Mouse (Mus musculus) cerebellum, adult 2 months (tissue): ENCODE data around the gene Patl2. TPM values are rescaled to one million over a fixed set of nuclear protein-coding genes. Genes with fewer than 3 reads are reported as not detected.

Experiments
- DNase-seq, 2 experiments: peaks; one replicate each; pipeline ENCODE4 v3.0.0; 2021
- H3K27ac ChIP-seq: fragments of 200-500 bp; 2 replicates; pipeline ENCODE4 v1.5.1; 2012; ENCODE audit warnings: low read length, control low read depth, inconsistent platforms; ENCODE audit not compliant: insufficient read depth
- H3K27me3 ChIP-seq: fragments of 200-500 bp; 2 replicates; pipeline ENCODE4 v1.6.1; 2012; ENCODE audit warnings: inconsistent platforms, mild to moderate bottlenecking, low read length, moderate library complexity; ENCODE audit not compliant: control insufficient read depth, insufficient read depth
- H3K4me1 ChIP-seq: fragments of 200-500 bp; 2 replicates; pipeline ENCODE4 v1.6.1; 2011; ENCODE audit warnings: low read length; ENCODE audit not compliant: control insufficient read depth, insufficient read depth
- H3K4me3 ChIP-seq: fragments of 200-500 bp; replicated peaks from 2 replicates; pipeline ENCODE3; 2011; ENCODE audit warnings: mild to moderate bottlenecking, low read depth, low read length, control low read depth; ENCODE audit not compliant: insufficient read depth
- CTCF ChIP-seq: fragments of 200-500 bp; IDR thresholded peaks from 2 replicates; pipeline ENCODE4 v1.5.1; 2011; ENCODE audit warnings: low read depth, mild to moderate bottlenecking, control low read depth, low read length, moderate library complexity, borderline replicate concordance; ENCODE audit not compliant: insufficient read depth
- POLR2A ChIP-seq: fragments of 200-500 bp; IDR thresholded peaks from 2 replicates; pipeline ENCODE4 v1.6.1; 2011; ENCODE audit warnings: low read length, control low read depth, borderline replicate concordance; ENCODE audit not compliant: insufficient read depth
- WGBS: fragments of 180-500 bp; shearing (Covaris S2); methylation state at CpG from one replicate; pipeline ENCODE4 v1.1.7; 2018; 5-methylcytosine and 5-hydroxymethylcytosine counted together
- polyA plus RNA-seq: library from polyadenylated mRNA; depleted of rRNA; stranded (reverse); fragments of >200 nt; gene quantifications from 2 replicates; pipeline ENCODE4 v1.2.3, GENCODE M21; 2012

Gene Patl2
- polyA plus RNA-seq, 1 experiment: 0.21 TPM

GRCm38 (mm10) chr2:122147508-122148241 is 38.3 kb downstream of the Patl2 start, which contains the start of gene B2m:
B2m (plus strand) TSS chr2:122147686.
- TF ChIP-seq POLR2A: peak; percentile 80; the same call in 1 of the 2 replicates
- TF ChIP-seq CTCF: no peak
- H3K4me3 ChIP-seq: peak within 1 kb of the TSS; percentile 71
- under 1% methylated on average over 40 of the region's 40 CpGs for WGBS
- no peaks in the 10 kb centered on the region for H3K4me1 ChIP-seq
- H3K27ac ChIP-seq: no peak within 1 kb of the TSS
- peak; percentile 85 to 87 for DNase-seq
- H3K27me3 ChIP-seq: no peaks in the 10 kb centered on the region

GRCm38 (mm10) chr2:122146687-122147086 is 39.3 kb downstream of the Patl2 start:
- H3K27ac ChIP-seq: no peak overlapping the region
- 32% methylated on average over 6 of the region's 6 CpGs for WGBS
- H3K4me3 ChIP-seq: no peak overlapping the region
- H3K27me3 ChIP-seq: no peaks in the 10 kb centered on the region
- no peak for TF ChIP-seq POLR2A
- TF ChIP-seq CTCF: no peak
- DNase-seq: peak in 1 of 2 experiments; percentile 4
- no peaks in the 10 kb centered on the region for H3K4me1 ChIP-seq

GRCm38 (mm10) chr2:122145756-122146155 is 40.2 kb downstream of the Patl2 start:
- Histone ChIP-seq H3K27me3 (no peaks in the 10 kb centered on the region), H3K4me3 (no peak overlapping the region), H3K27ac (no peak overlapping the region), H3K4me1 (no peaks in the 10 kb centered on the region)
- 82% methylated on average over 4 of the region's 4 CpGs for WGBS
- DNase-seq: no peak
- TF ChIP-seq POLR2A: no peak
- no peak for TF ChIP-seq CTCF

- no peak overlapping the region for H3K4me3 ChIP-seq
- no peak overlapping the region for H3K27ac ChIP-seq
- DNase-seq: no peak
- H3K27me3 ChIP-seq: no peaks in the 10 kb centered on the region
- no peaks in the 10 kb centered on the region for H3K4me1 ChIP-seq
- 94% methylated on average over 3 of the region's 3 CpGs for WGBS
- TF ChIP-seq CTCF (no peak), POLR2A (no peak)
Observed at GRCm38 (mm10) chr2:122143111-122143510, 42.9 kb downstream of the Patl2 start.

GRCm38 (mm10) chr2:122141332-122141967 is 44.5 kb downstream of the Patl2 start:
- Histone ChIP-seq H3K27me3 (no peaks in the 10 kb centered on the region), H3K27ac (no peak overlapping the region), H3K4me3 (no peak overlapping the region), H3K4me1 (no peaks in the 10 kb centered on the region)
- TF ChIP-seq POLR2A (no peak), CTCF (0 out of 2 replicates have a peak, but pooled peaks have one; percentile 4)
- WGBS: 77% methylated on average over 5 of the region's 5 CpGs
- DNase-seq: no peak

- DNase-seq: no peak
- TF ChIP-seq POLR2A (no peak), CTCF (no peak)
- no peak overlapping the region for H3K27ac ChIP-seq
- H3K4me3 ChIP-seq: no peak overlapping the region
- 66% methylated on average over 2 of the region's 2 CpGs for WGBS
- no peaks in the 10 kb centered on the region for H3K27me3 ChIP-seq
- H3K4me1 ChIP-seq: no peaks in the 10 kb centered on the region
Observed at GRCm38 (mm10) chr2:122140815-122141214, 45.2 kb downstream of the Patl2 start.

GRCm38 (mm10) chr2:122137839-122138465 is 48.0 kb downstream of the Patl2 start:
- Histone ChIP-seq H3K27me3 (no peaks in the 10 kb centered on the region), H3K4me1 (no peaks in the 10 kb centered on the region), H3K27ac (no peak overlapping the region), H3K4me3 (no peak overlapping the region)
- DNase-seq: no peak
- WGBS: 64% methylated on average over 5 of the region's 5 CpGs
- no peak for TF ChIP-seq CTCF
